30 mouse cellular contexts compared by ENCODE assay signal in genomic region chr7:65490526-65490925, GRCm38 (mm10). TPM values are rescaled to one million over a fixed set of nuclear protein-coding genes. Genes with fewer than 3 reads are reported as not detected.
DNase-seq lines count a peak whose midpoint lies in the region; ATAC-seq and TF ChIP-seq lines count a peak whose summit lies in the region.
"Had no signal": no experiment of that assay in that cellular context is flagged by ENCODE, and none has a peak within 500 bp of the region (broad histone marks: within the 10 kb centered on the region; RNA-seq: fewer than 3 reads in every experiment).

No protein-coding gene starts in this region.

- no peaks in the 10 kb centered on the region for H3K9me3 ChIP-seq in CH12.LX (replicated peaks; ENCODE audit: low read length)
- H3K9me3 ChIP-seq: embryonic facial prominence, embryonic 10.5 days; embryonic facial prominence, embryonic 13.5 days; forebrain, embryonic 12.5 days; forebrain, embryonic 15.5 days; G1E; heart, embryonic 15.5 days; hindbrain, embryonic 10.5 days had no signal

- no peak for TF ChIP-seq CTCF in CH12.LX (conservative IDR thresholded peaks at IDR 0.05 in 1 of 2, IDR thresholded peaks at IDR 0.05 in 1 of 2; ENCODE audit: low read depth in 2 of 2, low read length in 2 of 2)
- TF ChIP-seq CTCF in testis, adult 2 months (IDR thresholded peaks at IDR 0.05; ENCODE audit: control insufficient read depth, insufficient read depth, insufficient replicate concordance, low read depth, low read length) = no peak

- dilution Hi-C loops in CH12.LX (cut with MboI; ENCODE audit: extremely low pct_ligation_motif_present, extremely low pct_unique_long_range_greater_than_20kb, low sequenced_read_pairs) = no loop called here

- H3K4me1 ChIP-seq in CH12.LX (ENCODE audit: control insufficient read depth in 1 of 2, insufficient read depth in 2 of 2) = no peaks in the 10 kb centered on the region
- H3K4me1 ChIP-seq in testis, adult 2 months (ENCODE audit: control insufficient read depth, insufficient read depth, low read length) = peaks cover 8% of the 10 kb centered on the region

- in situ Hi-C loops in CH12.LX (cut with MboI; ENCODE audit: low pct_ligation_motif_present, low pct_unique_long_range_greater_than_20kb, low sequenced_read_pairs) = loop anchor here (25.0 kb wide), 1 partner anchor 153 kb away; no protein-coding TSS in a partner anchor

- no peak overlapping the region for H3K9ac ChIP-seq in CH12.LX (ENCODE audit: insufficient read depth, low read depth)
- H3K9ac ChIP-seq: embryonic facial prominence, embryonic 13.5 days; forebrain, embryonic 12.5 days; forebrain, embryonic 15.5 days; heart, embryonic 12.5 days; heart, embryonic 15.5 days; hindbrain, embryonic 14.5 days had no signal

- H3K4me3 ChIP-seq in CH12.LX (replicated peaks in 1 of 3; ENCODE audit: low read depth in 2 of 3, low read length in 2 of 3, poor library complexity in 1 of 3) = no peak overlapping the region
- peak overlapping the region; percentile 65 for H3K4me3 ChIP-seq in testis, adult 2 months (ENCODE audit: control insufficient read depth, low read depth, low read length)
- H3K4me3 ChIP-seq: embryonic facial prominence, embryonic 10.5 days; embryonic facial prominence, embryonic 13.5 days; erythroblast, embryonic 14.5 days; forebrain, embryonic 12.5 days; forebrain, embryonic 15.5 days; heart, embryonic 12.5 days; heart, embryonic 15.5 days; hindbrain, embryonic 10.5 days had no signal

- no peaks in the 10 kb centered on the region for H3K27me3 ChIP-seq in CH12.LX (replicated peaks)
- H3K27me3 ChIP-seq in testis, adult 2 months (ENCODE audit: control insufficient read depth, insufficient read depth, low read length) = no peaks in the 10 kb centered on the region
- H3K27me3 ChIP-seq: embryonic facial prominence, embryonic 13.5 days; forebrain, embryonic 12.5 days; forebrain, embryonic 15.5 days; heart, embryonic 12.5 days; heart, embryonic 15.5 days; Patski had no signal

- H3K4me2 ChIP-seq in CH12.LX (ENCODE audit: insufficient read depth, low read depth, poor library complexity, severe bottlenecking) = no peak overlapping the region
- H3K4me2 ChIP-seq: embryonic facial prominence, embryonic 13.5 days; forebrain, embryonic 12.5 days; forebrain, embryonic 15.5 days; heart, embryonic 12.5 days; heart, embryonic 15.5 days; hindbrain, embryonic 14.5 days had no signal

- TF ChIP-seq RAD21 in CH12.LX (IDR thresholded peaks at IDR 0.05; ENCODE audit: low read depth, low read length) = no peak

- no peaks in the 10 kb centered on the region for H3K79me2 ChIP-seq in CH12.LX (replicated peaks; ENCODE audit: control insufficient read depth, extremely low read depth, insufficient read depth, poor library complexity, severe bottlenecking)

- H3K27ac ChIP-seq in CH12.LX (ENCODE audit: insufficient read depth, low read depth) = no peak overlapping the region
- no peak overlapping the region for H3K27ac ChIP-seq in testis, adult 2 months (ENCODE audit: control insufficient read depth, insufficient read depth, low read depth, low read length)
- H3K27ac ChIP-seq: embryonic facial prominence, embryonic 10.5 days; embryonic facial prominence, embryonic 13.5 days; forebrain, embryonic 12.5 days; forebrain, embryonic 15.5 days; heart, embryonic 15.5 days; hindbrain, embryonic 10.5 days; hindbrain, embryonic 14.5 days; hindbrain, postnatal 0 days had no signal

- DNase-seq in cerebellum, postnatal 10 days = peak; percentile 45 to 51
- DNase-seq in CH12.LX (ENCODE audit: extremely low read depth) = peak; percentile 1
- DNase-seq in yolk sac, embryonic 10.5 days (ENCODE audit: low spot score) = peak; percentile 32
- DNase-seq in gastrocnemius, adult 8-10 months (ENCODE audit: low spot score in 2 of 2) = no peak
- no peak for DNase-seq in embryo, embryonic 10 days (ENCODE audit: low spot score)
- DNase-seq: adrenal gland, adult 8-10 months; adrenal gland, postnatal 25 days; cerebellum, adult 18-20 months; cerebellum, adult 9-10 months; embryo, embryonic 11 days; gastrocnemius, postnatal 10 days; gastrocnemius, postnatal 36 days; heart, postnatal 10 days; heart, postnatal 36 days had no signal

- ATAC-seq in cerebellum, adult (ENCODE audit: insufficient number of reproducible peaks, low FRiP score, low TSS enrichment) = no peak
- ATAC-seq: activated CD4-positive, CD25-positive, alpha-beta regulatory T cell, adult 4 months; forebrain, embryonic 15.5 days; inflammation-experienced regulatory T-cells, adult 6 months; Patski had no signal

- no peak for TF ChIP-seq POLR2A in CH12.LX (IDR thresholded peaks at IDR 0.05; ENCODE audit: low read depth, low read length)
- TF ChIP-seq POLR2A in testis, adult 2 months (IDR thresholded peaks at IDR 0.05; ENCODE audit: control insufficient read depth, low read depth, low read length) = no peak

- no peak for TF ChIP-seq EP300 in CH12.LX (IDR thresholded peaks at IDR 0.05; ENCODE audit: low read length)

- H3K36me3 ChIP-seq in CH12.LX (replicated peaks in 1 of 2; ENCODE audit: control insufficient read depth in 1 of 2, insufficient read depth in 1 of 2, low read length in 1 of 2) = no peaks in the 10 kb centered on the region
- no peaks in the 10 kb centered on the region for H3K36me3 ChIP-seq in testis, adult 2 months (ENCODE audit: control insufficient read depth, insufficient read depth, low read length)
- H3K36me3 ChIP-seq: embryonic facial prominence, embryonic 10.5 days; embryonic facial prominence, embryonic 13.5 days; forebrain, embryonic 12.5 days; forebrain, embryonic 15.5 days; G1E; heart, embryonic 12.5 days; heart, embryonic 15.5 days; hindbrain, embryonic 10.5 days had no signal

TF ChIP-seq in CH12.LX, 34 proteins besides CTCF, POLR2A, EP300 and RAD21:
- no peak for TF ChIP-seq ETS1 (conservative IDR thresholded peaks at IDR 0.05; ENCODE audit: low read depth, low read length)
- no peak for TF ChIP-seq MAX (IDR thresholded peaks at IDR 0.05; ENCODE audit: low read length)
- TF ChIP-seq TCF12 (IDR thresholded peaks at IDR 0.05; ENCODE audit: low read depth, low read length) = no peak
- no peak for TF ChIP-seq NELFE (IDR thresholded peaks at IDR 0.05; ENCODE audit: low read depth, low read length)

RNA-seq across cellular contexts. Expression of gene Tjp1, which starts 37.1 kb away (rescaled TPM):
- total RNA-seq in CH12.LX (2012; rRNA removed) (not detected in 2 replicates), CH12.LX (2014; rRNA removed) (not detected in 2 replicates)
- polyA plus RNA-seq in CH12.LX (2012; ENCODE audit: insufficient read length, low read depth) = not detected in 2 replicates
- 24.9 and 29.3 TPM in 2 replicates for polyA plus RNA-seq in testis, adult 2 months (2012; rRNA removed)
- total RNA-seq in gastrocnemius, adult 8-10 months (2022) = 10 to 100 TPM; 16.4 to 20.4 (median 18.6) TPM
- polyA plus RNA-seq: activated CD4-positive, CD25-positive, alpha-beta regulatory T cell, adult 4 months; inflammation-experienced regulatory T-cells, adult 6 months had no signal

Comparison
In these comparisons a context has a peak if more than half of its experiments do, and no peak if none do; other contexts are left out.
1. DNase-seq: peak in cerebellum, postnatal 10 days (2 of 2), CH12.LX (single experiment) and yolk sac, embryonic 10.5 days (single experiment); none in gastrocnemius, adult 8-10 months (0 of 2) and embryo, embryonic 10 days (single experiment).
2. RNA of gene Tjp1, which starts 37.1 kb away (total RNA-seq): 16.4 to 20.4 TPM in gastrocnemius, adult 8-10 months; not detected in CH12.LX; every median in the first group is over 10 times any median in the second.